Mouse (Mus musculus) ES-Bruce4 (cell line): Measurements from ENCODE around the gene Hist2h3b.

ENCODE experiments used
- CTCF ChIP-seq: IDR thresholded peaks from one replicate; pipeline ENCODE4 v1.8.1; 2011; ENCODE audit warnings: low read depth, low read length
- EP300 ChIP-seq: IDR thresholded peaks from 2 replicates; pipeline ENCODE4 v1.6.1; 2011; ENCODE audit warnings: low read depth, low read length; ENCODE audit not compliant: insufficient read depth
- POLR2A ChIP-seq: IDR thresholded peaks from one replicate; pipeline ENCODE4 v1.8.1; 2011; ENCODE audit warnings: low read length; ENCODE audit not compliant: insufficient read depth

GRCm38 (mm10) chr3:96255926-96256593 is 12.4 kb upstream of the Hist2h3b start:
- TF ChIP-seq CTCF (no peak), POLR2A (no peak), EP300 (no peak)
